Mouse (Mus musculus) left cerebral cortex, adult 8-10 months (tissue): ENCODE data around the gene Ints5. TPM values are rescaled to one million over a fixed set of nuclear protein-coding genes. Genes with fewer than 3 reads are reported as not detected.

Experiments
- DNase-seq, 2 experiments: peaks; one replicate each; pipeline ENCODE4 v3.0.0; 2022; ENCODE audit warnings: low spot score in 2 of 2
- microRNA-seq, 2 experiments: library from miRNA; unstranded; fragments of <30 nt; microRNA quantifications; one replicate each; pipeline ENCODE4 v1.2.0; 2022
- total RNA-seq, 4 experiments: library from RNA; stranded (reverse); gene quantifications; 2 replicates each; pipeline ENCODE4 v1.2.4; 2022

Gene Ints5
- total RNA-seq, 4 experiments from 2014 or later: 21.7 to 24.9 (median 22.1) TPM

GRCm38 (mm10) chr19:8927891-8928525, 35.2 kb downstream of the Ints5 start:
- DNase-seq: no peak

DNA sequence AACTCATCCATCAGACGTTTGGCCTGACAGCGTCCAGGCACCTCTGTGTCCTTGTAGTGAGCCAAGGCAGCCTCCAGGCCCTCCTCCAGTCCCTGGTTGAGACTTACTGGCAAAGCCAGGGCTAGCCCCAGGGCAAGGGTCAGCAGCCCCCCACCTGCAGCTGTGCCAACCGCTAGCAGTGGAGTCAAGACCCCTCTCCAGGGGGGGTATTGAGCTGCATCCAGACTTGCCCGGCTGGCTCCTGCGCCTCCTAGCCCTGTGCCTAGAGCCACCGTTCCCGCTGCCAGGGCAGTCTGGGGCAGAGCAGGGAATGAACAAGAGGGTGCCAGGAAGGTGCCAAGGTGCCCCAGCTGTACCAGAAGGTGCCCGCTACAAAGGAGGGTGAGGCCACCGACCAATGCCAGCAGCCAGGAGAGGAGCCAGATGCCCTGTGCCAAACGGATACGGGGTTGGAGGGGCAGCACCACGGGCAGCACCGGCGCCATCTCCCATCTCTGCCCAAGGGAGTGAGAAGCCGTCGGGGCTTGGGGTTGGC, 36.0 kb downstream of the Ints5 start:
- DNase-seq: no peak

GRCm38 (mm10) chr19:8929224-8930088, 36.7 kb downstream of the Ints5 start, which contains the start of the genes Rom1 and Eml3:
Gene Rom1 (minus strand): TSS chr19:8929356.
Gene Eml3 (plus strand): TSS chr19:8929552.
- peak; percentile 49 to 62 for DNase-seq

DNA sequence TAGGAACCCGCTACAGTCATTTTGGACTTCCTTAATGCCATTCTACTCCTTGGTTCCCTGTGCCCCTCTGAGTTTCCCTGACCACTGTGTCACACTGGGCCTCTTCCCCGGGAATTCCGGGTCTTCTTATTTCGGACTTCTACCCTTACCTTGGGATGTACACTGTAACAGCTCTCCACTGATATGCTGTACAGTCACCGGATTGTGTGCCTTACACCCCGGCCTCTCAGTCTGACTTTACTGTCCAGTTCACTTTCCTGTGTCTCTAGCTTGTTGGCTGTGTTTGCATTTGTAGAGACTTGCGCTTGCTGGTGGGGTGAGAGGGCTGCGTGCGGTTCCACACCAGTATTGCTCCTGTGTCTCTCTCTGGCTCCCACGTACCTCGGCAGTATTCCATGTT, 37.3 kb downstream of the Ints5 start:
- no peak for DNase-seq

DNA sequence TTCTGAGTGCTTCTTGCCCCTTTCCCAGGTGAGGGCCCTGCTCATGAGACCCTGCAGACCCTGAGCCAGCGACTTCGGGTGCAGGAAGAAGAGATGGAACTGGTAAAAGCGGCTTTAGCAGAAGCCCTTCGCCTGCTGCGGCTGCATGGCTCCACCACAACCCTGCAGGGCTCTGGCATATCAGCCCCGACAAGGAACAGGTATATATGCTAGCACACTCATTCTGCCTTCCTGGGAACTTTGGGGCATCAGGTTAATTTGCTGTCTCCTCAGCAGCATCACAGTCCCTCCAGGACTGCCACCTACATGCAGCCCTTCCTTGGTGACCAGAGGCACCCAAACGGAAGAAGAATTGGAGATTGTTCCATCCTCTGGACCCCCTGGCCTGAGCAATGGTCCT, 38.0 kb downstream of the Ints5 start:
- DNase-seq: no peak

- no peak for DNase-seq
Observed at GRCm38 (mm10) chr19:8936736-8937135, 43.9 kb downstream of the Ints5 start.

DNA sequence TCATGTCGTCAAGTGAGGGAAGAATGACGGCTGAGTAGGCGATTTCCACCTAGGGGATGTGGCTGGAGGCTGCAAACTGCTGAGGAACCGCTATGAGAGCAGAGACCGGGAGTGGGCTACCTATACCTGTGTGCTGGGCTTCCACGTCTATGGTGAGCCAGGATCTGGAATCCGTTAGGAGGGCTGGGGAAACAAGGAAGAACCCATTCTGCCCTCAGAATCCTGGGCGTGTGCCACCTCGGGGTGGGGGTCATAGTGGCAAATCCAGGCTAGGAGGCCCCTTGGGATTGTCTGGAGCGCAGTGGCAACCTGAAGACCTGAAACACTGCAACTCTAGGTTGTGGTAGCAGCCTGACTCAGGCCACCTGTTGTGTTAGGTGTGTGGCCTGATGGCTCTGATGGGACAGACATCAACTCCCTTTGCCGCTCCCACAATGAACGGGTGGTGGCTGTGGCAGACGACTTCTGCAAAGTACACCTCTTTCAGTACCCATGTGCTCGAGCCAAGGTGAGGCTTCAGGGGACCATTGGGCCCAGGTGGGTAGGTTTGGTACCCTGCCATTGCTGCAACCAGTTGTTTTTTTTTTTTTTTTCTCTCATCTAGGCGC, 47.8 kb downstream of the Ints5 start:
- DNase-seq: no peak

DNA sequence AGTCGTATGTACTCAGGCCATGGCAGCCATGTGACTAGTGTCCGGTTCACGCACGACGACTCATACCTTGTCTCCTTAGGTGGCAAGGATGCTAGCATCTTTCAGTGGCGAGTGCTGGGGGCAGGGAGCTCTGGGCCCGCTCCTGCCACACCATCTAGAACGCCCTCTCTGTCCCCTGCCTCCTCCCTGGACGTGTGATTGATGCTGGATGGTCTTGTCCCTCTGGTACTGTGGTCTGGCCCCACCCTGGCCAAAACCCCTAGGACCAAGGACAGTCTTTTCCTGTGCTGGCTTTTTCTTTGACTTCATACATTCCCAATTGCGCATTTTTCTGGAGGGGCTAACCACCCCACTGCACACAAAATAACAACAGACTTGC, 48.3 kb downstream of the Ints5 start:
- DNase-seq: no peak

DNA sequence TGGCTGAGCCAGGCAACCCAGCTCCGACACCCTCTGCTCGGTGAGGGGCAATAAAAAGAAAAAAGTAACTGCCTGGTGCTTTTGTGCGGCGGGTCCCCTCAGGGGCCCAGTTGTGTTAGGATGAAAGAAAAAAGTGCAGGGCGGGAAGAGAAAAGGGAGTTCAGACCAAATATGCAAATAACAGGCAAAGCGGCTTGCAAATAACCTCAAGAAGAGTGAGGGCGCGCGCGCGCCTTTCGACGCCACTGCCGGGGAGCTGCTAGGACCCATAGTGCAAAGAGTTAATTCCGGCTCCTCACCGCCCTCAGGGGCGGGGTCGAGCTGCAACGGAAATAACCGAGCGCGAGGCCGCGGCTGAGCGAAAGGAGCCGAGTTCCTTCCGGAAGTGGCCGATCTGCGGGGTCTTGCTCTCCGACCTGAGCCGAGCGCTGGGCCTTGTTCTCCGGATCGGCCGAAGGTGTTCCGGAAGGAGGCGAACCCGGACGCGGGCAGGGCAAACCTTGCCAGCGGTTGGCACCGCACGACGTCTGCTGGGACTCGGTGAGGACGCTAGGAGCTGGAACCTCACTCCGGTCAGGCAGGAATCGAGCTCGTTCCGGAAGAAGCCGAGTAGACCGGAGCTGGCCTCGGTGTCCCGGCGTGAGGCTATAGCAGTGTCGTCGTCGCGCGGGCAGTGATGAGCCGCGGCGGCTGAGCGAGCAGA, 48.9 kb downstream of the Ints5 start, which contains the start of gene Mta2:
Gene Mta2, plus strand, starts transcription at position 361 of the 703 bp plus-strand sequence.
- DNase-seq: peak; percentile 86 to 89

GRCm38 (mm10) chr19:8942276-8942964, 49.6 kb downstream of the Ints5 start:
- peak; percentile 37 to 49 for DNase-seq

GRCm38 (mm10) chr19:8943047-8943446, 50.2 kb downstream of the Ints5 start:
- DNase-seq: no peak

DNA sequence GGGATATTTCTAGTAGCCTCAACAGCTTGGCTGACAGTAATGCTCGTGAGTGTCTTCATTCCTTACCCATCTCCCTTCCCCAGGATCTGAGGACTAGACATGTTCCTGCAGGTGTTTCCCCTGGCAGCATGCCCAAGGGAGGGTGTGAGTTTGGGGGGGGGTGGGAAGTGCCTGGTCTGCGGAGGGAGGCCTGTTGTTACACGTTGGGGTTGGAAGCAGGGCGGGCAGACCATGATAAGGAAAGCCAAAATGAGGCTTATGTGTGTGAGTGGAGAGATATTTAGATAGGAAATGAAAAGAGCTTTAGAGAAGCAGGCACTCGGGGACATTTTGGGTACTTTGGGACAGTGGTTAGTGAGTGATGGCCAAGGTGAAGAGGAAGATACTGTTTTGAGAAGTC, 51.3 kb downstream of the Ints5 start:
- DNase-seq: no peak

DNA sequence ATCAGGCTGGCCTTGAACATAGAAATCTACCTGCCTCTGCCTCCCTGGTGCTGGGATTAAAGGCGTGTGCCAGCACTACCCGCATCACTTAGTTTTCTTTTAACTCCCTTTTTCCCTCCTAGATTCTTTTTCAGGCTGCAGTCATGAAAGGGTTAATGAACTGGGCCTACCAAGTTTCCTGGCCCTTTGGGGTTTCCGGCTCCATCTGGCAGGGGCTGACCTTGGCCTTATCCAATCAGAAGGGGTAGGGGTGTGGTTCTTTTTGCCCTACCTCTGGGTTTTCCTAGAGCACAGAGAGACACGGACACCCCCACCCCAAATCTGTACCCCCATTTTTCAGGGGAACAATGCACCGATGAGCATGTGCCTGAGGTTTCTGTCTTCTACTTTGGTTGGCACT, 51.9 kb downstream of the Ints5 start:
- DNase-seq: no peak

GRCm38 (mm10) chr19:8945251-8945650, 52.4 kb downstream of the Ints5 start:
- no peak for DNase-seq

DNA sequence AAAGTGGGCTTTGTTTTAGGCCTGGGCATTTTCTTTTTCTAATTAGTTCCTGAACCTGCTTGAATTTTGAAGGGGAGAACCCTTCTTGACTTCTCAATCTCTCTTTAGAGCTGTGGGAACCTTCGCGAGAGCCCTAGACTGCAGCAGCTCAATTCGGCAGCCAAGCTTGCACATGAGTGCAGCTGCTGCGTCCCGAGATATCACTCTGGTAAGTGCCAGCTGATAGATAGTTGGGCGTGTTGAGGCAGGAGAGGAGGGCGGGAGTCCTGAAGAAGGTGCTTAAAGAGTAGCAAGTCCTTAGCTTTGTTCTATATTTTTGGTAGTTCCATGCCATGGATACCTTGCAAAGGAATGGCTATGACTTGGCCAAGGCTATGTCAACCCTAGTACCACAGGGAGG, 54.1 kb downstream of the Ints5 start:
- no peak for DNase-seq

Small RNAs within 50 kb of the gene (microRNA-seq; reads per million reads assigned to microRNA genes)
- gene Mir5136: 0 to 0.66 reads per million in 2 experiments

Other genes with a start within 250 kb of the Ints5 start
- 100 to 1,000 TPM; 131 to 142 (median 136) TPM for gene Chrm1, start 229.2 kb upstream of the Ints5 start, total RNA-seq
- gene Slc3a2, start 169.6 kb upstream of the Ints5 start, total RNA-seq: 100 to 1,000 TPM; 147 to 155 (median 150) TPM
- 10 to 100 TPM; 43.0 to 47.5 (median 45.1) TPM for gene Wdr74, start 157.2 kb upstream of the Ints5 start, total RNA-seq
- 1 to 10 TPM in 2 of 4 experiments, not detected in 2; 1.4 to 2.0 TPM for gene 1700092M07Rik, start 152.3 kb upstream of the Ints5 start, total RNA-seq
- gene Stx5a, start 151.6 kb upstream of the Ints5 start, total RNA-seq: 10 to 100 TPM; 59.6 to 66.4 (median 65.6) TPM
- 10 to 100 TPM; 77.1 to 88.0 (median 80.2) TPM for gene Nxf1, start 135.9 kb upstream of the Ints5 start, total RNA-seq
- 10 to 100 TPM; 58.9 to 78.6 (median 67.2) TPM for gene Tmem223, start 122.0 kb upstream of the Ints5 start, total RNA-seq
- 10 to 100 TPM; 11.3 to 14.6 (median 12.4) TPM for gene Tmem179b, start 118.5 kb upstream of the Ints5 start, total RNA-seq
- 10 to 100 TPM; 13.7 to 18.1 (median 15.9) TPM for gene Taf6l, start 106.6 kb upstream of the Ints5 start, total RNA-seq
- 100 to 1,000 TPM; 107 to 116 (median 109) TPM for gene Polr2g, start 94.4 kb upstream of the Ints5 start, total RNA-seq
- 1 to 10 TPM; 4.9 to 7.3 (median 5.8) TPM for gene Zbtb3, start 90.5 kb upstream of the Ints5 start, total RNA-seq
- gene Ttc9c, start 73.7 kb upstream of the Ints5 start, total RNA-seq: 10 to 100 TPM; 38.5 to 40.8 (median 39.2) TPM
- gene Hnrnpul2, start 73.0 kb upstream of the Ints5 start, total RNA-seq: 100 to 1,000 TPM; 113 to 120 (median 118) TPM
- gene AC129217.1, start 63.2 kb upstream of the Ints5 start, total RNA-seq: not detected
- gene Bscl2, start 55.5 kb upstream of the Ints5 start, total RNA-seq: 100 to 1,000 TPM; 100 to 111 (median 105) TPM
- gene Gng3, start 53.8 kb upstream of the Ints5 start, total RNA-seq: 100 to 1,000 TPM; 153 to 200 (median 171) TPM
- 1 to 10 TPM in 2 of 4 experiments, under 1 TPM in 2; 0.68 to 1.5 (median 0.96) TPM for gene Lrrn4cl, start 42.2 kb upstream of the Ints5 start, total RNA-seq
- 100 to 1,000 TPM; 110 to 127 (median 113) TPM for gene Ubxn1, start 21.5 kb upstream of the Ints5 start, total RNA-seq
- 10 to 100 TPM; 30.4 to 37.2 (median 33.3) TPM for gene Uqcc3, start 12.1 kb upstream of the Ints5 start, total RNA-seq
- gene Lbhd1, start 9.3 kb upstream of the Ints5 start, total RNA-seq: 1 to 10 TPM; 4.7 to 9.0 (median 6.3) TPM
- not detected for gene Gm49403, start 9.1 kb upstream of the Ints5 start, total RNA-seq
- 10 to 100 TPM; 20.8 to 25.2 (median 21.8) TPM for gene 1810009A15Rik, start 4.2 kb upstream of the Ints5 start, total RNA-seq
- 1 to 10 TPM; 1.4 to 5.6 (median 2.6) TPM for gene Gm49416, start 4.1 kb upstream of the Ints5 start, total RNA-seq
- gene Ganab, start 5.1 kb downstream of the Ints5 start, total RNA-seq: 100 to 1,000 TPM in 3 of 4 experiments, 10 to 100 TPM in 1; 100.0 to 104 (median 103) TPM
- 100 to 1,000 TPM; 155 to 175 (median 172) TPM for gene B3gat3, start 27.4 kb downstream of the Ints5 start, total RNA-seq
- 10 to 100 TPM in 1 of 4 experiments, 1 to 10 TPM in 3; 7.9 to 10.1 (median 8.9) TPM for gene Rom1, start 36.4 kb downstream of the Ints5 start, total RNA-seq
- 10 to 100 TPM; 12.6 to 15.3 (median 13.8) TPM for gene Eml3, start 36.5 kb downstream of the Ints5 start, total RNA-seq
- gene Mta2, start 48.9 kb downstream of the Ints5 start, total RNA-seq: 10 to 100 TPM; 46.8 to 53.8 (median 50.4) TPM
- 10 to 100 TPM; 20.5 to 26.0 (median 22.1) TPM for gene Tut1, start 60.8 kb downstream of the Ints5 start, total RNA-seq
- gene Eef1g, start 74.0 kb downstream of the Ints5 start, total RNA-seq: 100 to 1,000 TPM; 224 to 271 (median 243) TPM
- 10 to 100 TPM; 24.9 to 29.0 (median 27.5) TPM for gene Ahnak, start 96.3 kb downstream of the Ints5 start, total RNA-seq
- not detected for gene Scgb1a1, start 195.0 kb downstream of the Ints5 start, total RNA-seq
- 100 to 1,000 TPM; 131 to 150 (median 138) TPM for gene Asrgl1, start 242.6 kb downstream of the Ints5 start, total RNA-seq